Mouse (Mus musculus) megakaryocyte, embryonic 14.5 days (primary cell): Measurements from ENCODE around the gene Wsb1.

Experiments used
- FLI1 ChIP-seq: IDR thresholded peaks from 2 replicates; pipeline ENCODE4 v1.6.1; 2012; ENCODE audit warnings: low read length, inconsistent platforms, mixed read lengths
- GATA1 ChIP-seq: IDR thresholded peaks from 3 replicates; pipeline ENCODE4 v1.6.1; 2012; ENCODE audit warnings: mixed read lengths, low read length, inconsistent platforms, borderline replicate concordance

DNA sequence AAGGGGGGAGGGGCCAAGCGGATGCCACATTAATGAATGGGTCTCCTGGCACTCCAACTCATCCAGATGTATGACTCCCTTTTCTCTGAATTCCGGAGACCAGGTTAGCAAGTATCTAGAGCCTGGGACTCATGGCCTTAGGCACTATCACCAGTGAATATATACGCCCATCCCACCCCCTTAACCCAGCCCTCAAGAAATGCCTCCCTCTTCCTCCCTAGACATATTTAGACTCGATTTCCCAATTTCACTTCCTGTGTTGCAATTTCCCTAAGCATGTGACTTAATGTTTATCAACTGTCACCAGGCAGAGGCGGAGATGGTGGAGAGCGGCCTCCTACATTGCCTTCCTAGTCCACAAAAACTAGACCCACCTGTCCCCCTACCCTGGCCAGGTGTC lies 33.0 kb upstream of the Wsb1 start:
- no peak for TF ChIP-seq GATA1
- TF ChIP-seq FLI1: no peak
